Mouse (Mus musculus) bone marrow, adult 2 months (tissue): ENCODE measurements around the gene Ttc1. TPM values are rescaled to one million over a fixed set of nuclear protein-coding genes. Genes with fewer than 3 reads are reported as not detected.
A peak's percentile ranks its signal among the peaks of the same experiment; 100 is the strongest.

Experiments used
- H3K27ac ChIP-seq: fragments of 200-500 bp; 2 replicates; pipeline ENCODE4 v1.5.1; 2012; ENCODE audit warnings: low read depth, mild to moderate bottlenecking, control low read depth, inconsistent platforms, low read length; ENCODE audit not compliant: control insufficient read depth, poor library complexity, insufficient read depth
- H3K4me1 ChIP-seq: fragments of 200-500 bp; 2 replicates; pipeline ENCODE4 v1.6.1; 2011; ENCODE audit warnings: low read length; ENCODE audit not compliant: control insufficient read depth, insufficient read depth
- H3K4me3 ChIP-seq: fragments of 200-500 bp; replicated peaks from 2 replicates; pipeline ENCODE3; 2011; ENCODE audit warnings: mild to moderate bottlenecking, low read depth, low read length, control low read depth; ENCODE audit not compliant: control insufficient read depth
- CTCF ChIP-seq: fragments of 200-500 bp; IDR thresholded peaks from 2 replicates; pipeline ENCODE4 v1.5.1; 2011; ENCODE audit warnings: low read length, control low read depth; ENCODE audit not compliant: control insufficient read depth, insufficient read depth
- POLR2A ChIP-seq: fragments of 200-500 bp; IDR thresholded peaks from 2 replicates; pipeline ENCODE4 v1.6.1; 2011; ENCODE audit warnings: low read depth, mild to moderate bottlenecking, control low read depth, low read length, borderline replicate concordance; ENCODE audit not compliant: control insufficient read depth
- WGBS: fragments of 180-500 bp; shearing (Covaris S2); methylation state at CpG from one replicate; pipeline ENCODE4 v1.1.7; 2018; 5-methylcytosine and 5-hydroxymethylcytosine counted together
- polyA plus RNA-seq: library from polyadenylated mRNA; stranded (reverse); fragments of >200 nt; gene quantifications from 2 replicates; pipeline ENCODE4 v1.2.4, GENCODE M21; 2011; ENCODE audit warnings: low replicate concordance; ENCODE audit not compliant: missing spikeins, insufficient read depth, insufficient read length

Gene Ttc1
- polyA plus RNA-seq = 23.6 and 26.4 TPM in 2 replicates

DNA sequence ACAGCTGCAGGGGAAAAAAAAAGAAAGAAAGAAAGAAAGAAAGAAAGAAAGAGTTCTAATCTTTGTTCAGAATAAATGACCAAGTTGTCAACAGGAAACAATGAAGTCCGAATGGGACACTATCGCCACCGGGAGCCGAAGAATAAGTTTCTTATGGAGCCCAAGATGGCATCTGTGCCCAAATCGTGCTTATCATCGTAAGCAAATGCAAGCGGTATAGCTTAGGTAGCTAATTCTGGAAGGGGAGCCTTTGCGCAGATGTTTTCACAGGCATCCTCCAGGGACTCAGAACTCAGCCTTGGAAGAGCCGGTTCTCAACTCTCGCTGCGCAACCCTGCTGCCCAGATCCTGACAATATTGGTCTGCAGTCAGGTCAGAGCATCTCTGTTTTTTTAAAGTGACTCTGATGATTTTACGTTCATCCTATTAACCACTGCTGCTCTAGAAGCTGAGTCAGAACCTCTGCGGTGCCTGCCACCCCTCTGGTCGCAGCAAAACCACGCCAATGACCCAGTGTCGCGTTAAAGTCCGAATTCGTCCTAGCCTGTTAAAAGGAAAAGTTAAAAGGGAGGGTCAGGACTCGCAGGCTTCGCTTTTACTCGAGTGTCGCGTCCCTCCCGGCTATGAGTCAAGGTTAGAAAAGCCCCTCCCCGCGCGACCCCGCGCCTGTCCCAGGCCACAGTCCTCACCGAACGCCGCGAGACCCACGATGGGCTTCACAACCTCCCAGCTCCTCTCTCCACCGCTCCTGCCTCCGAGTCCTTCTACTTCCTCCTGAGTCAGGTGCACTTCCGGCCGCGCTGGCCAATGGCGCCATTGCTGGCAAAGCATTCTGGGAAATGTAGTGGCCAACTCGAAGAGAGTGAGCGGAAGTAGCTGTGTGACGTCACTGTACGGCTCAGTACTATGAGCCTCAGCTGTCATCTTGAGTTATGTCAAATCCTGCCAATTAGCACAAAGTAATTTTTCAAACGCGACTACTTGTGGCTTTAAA is at the start of gene Ttc1:
Gene Ttc1 (minus strand): TSS at position 776 of the 994 bp plus-strand sequence.
- TF ChIP-seq CTCF (no peak), POLR2A (peak; percentile 93)
- H3K27ac ChIP-seq = peak within 1 kb of the TSS; percentile 35
- H3K4me1 ChIP-seq = no peaks in the 10 kb centered on the region; the same call in 1 of the 2 replicates
- H3K4me3 ChIP-seq = peak within 1 kb of the TSS; percentile 88
- 1% methylated on average over 47 of the region's 47 CpGs for WGBS

DNA sequence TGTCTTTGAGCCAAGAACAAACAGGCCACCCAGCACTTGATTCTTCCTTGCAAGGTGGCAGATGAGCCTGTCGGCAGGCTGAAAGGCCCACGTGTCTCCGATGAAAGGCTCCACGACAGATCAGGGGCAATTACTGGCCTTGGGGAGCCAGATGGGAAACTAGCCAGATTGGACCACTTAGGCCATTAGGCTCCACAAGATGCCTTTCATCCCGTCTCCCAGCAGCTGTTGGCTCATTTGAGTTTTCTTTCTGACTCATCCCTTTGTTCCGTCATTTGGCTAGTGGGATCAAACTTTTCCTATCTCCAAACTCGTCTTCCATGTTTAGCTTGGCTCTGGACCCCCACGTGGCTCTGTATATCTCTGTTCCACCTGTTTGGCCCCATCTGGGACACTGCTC is 48.2 kb upstream of the Ttc1 start:
- TF ChIP-seq CTCF = no peak
- no peak for TF ChIP-seq POLR2A
- Histone ChIP-seq H3K4me3 (no peak overlapping the region), H3K4me1 (no peaks in the 10 kb centered on the region), H3K27ac (no peak overlapping the region)
- WGBS = 61% methylated on average over 8 of the region's 8 CpGs

- no peak overlapping the region for H3K4me3 ChIP-seq
- no peaks in the 10 kb centered on the region; the same call in 1 of the 2 replicates for H3K4me1 ChIP-seq
- 86% methylated on average over 6 of the region's 6 CpGs for WGBS
- no peak overlapping the region for H3K27ac ChIP-seq
- TF ChIP-seq CTCF = no peak
- no peak for TF ChIP-seq POLR2A
Measured at GRCm38 (mm10) chr11:43790446-43790845, 42.6 kb upstream of the Ttc1 start.

- TF ChIP-seq POLR2A = no peak
- TF ChIP-seq CTCF = peak; percentile 76
- WGBS = 10% methylated on average over 2 of the region's 2 CpGs
Measured at GRCm38 (mm10) chr11:43783772-43784171, 36.0 kb upstream of the Ttc1 start.

GRCm38 (mm10) chr11:43783106-43783505 is 35.3 kb upstream of the Ttc1 start:
- TF ChIP-seq POLR2A (no peak), CTCF (no peak)
- H3K4me3 ChIP-seq = no peak overlapping the region
- H3K4me1 ChIP-seq = no peaks in the 10 kb centered on the region
- 70% methylated on average over 5 of the region's 5 CpGs for WGBS
- H3K27ac ChIP-seq = no peak overlapping the region

More at GRCm38 (mm10) chr11:43783772-43784171, 36.0 kb upstream of the Ttc1 start:
- Histone ChIP-seq H3K4me3 (no peak overlapping the region), H3K4me1 (no peaks in the 10 kb centered on the region), H3K27ac (no peak overlapping the region)

GRCm38 (mm10) chr11:43779551-43779950 is 31.7 kb upstream of the Ttc1 start:
- Histone ChIP-seq H3K4me3 (no peak overlapping the region), H3K27ac (no peak overlapping the region), H3K4me1 (no peaks in the 10 kb centered on the region)
- WGBS = 59% methylated on average over 5 of the region's 5 CpGs
- TF ChIP-seq CTCF (no peak), POLR2A (no peak)

- Histone ChIP-seq H3K27ac (no peak overlapping the region), H3K4me3 (no peak overlapping the region), H3K4me1 (no peaks in the 10 kb centered on the region)
- no peak for TF ChIP-seq CTCF
- no peak for TF ChIP-seq POLR2A
- 31% methylated on average over 8 of the region's 8 CpGs for WGBS
Measured at GRCm38 (mm10) chr11:43776324-43776694, 28.5 kb upstream of the Ttc1 start.
